Mouse (Mus musculus): ENCODE results near the gene Pde10a. TPM values are rescaled to one million over a fixed set of nuclear protein-coding genes. Genes with fewer than 3 reads are reported as not detected.

Gene Pde10a
- total and polyA plus RNA-seq, 3 experiments: 1.4 to 2.2 (median 1.9) TPM

DNA sequence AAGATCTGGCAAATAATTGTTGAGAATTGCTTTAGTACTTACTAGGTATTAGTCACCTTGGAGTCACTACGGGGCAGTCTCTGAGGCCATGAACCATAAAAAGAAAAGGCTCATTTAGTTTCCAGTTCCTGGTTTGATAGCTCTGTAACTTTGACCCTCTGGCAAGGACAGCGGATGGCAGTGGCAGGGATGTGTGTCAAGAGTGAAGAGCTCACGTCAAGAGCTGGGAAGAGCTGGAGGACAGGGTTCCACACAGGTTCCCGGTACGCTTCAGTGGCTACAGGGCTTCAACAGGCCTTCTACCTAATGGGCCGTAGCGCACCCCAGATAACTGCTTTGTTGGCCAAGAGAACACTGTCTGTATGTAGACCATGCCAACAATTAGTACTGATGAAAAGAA, 374.0 kb downstream of the Pde10a start:
- no peaks in the 10 kb centered on the region for H3K79me2 ChIP-seq (replicated peaks; ENCODE audit: control insufficient read depth, insufficient read depth, low read length)
- H3K9ac ChIP-seq (ENCODE audit: low read depth, low read length): no peak overlapping the region
- peak in 1 of 2 experiments; percentile 13 for DNase-seq
- WGBS: 77% methylated on average over 7 of the region's 7 CpGs
- TF ChIP-seq POLR2A (IDR thresholded peaks at IDR 0.05; ENCODE audit: insufficient read depth, low read depth, low read length): no peak
- TF ChIP-seq EP300 (IDR thresholded peaks at IDR 0.05; ENCODE audit: insufficient read depth, low read depth, low read length): no peak
- TF ChIP-seq CTCF (IDR thresholded peaks at IDR 0.05): no peak
- intact Hi-C loops (cut with DNase I): no loop called here
- peaks cover 1% of the 10 kb centered on the region; the same call in 1 of the 2 replicates for H3K4me1 ChIP-seq (ENCODE audit: control insufficient read depth, insufficient read depth, low read length)
- H3K27ac ChIP-seq: no peak overlapping the region
- no peak overlapping the region for H3K4me3 ChIP-seq
- no peaks in the 10 kb centered on the region for H3K36me3 ChIP-seq (ENCODE audit: control insufficient read depth, insufficient read depth, low read length)
- no peaks in the 10 kb centered on the region for H3K27me3 ChIP-seq (ENCODE audit: control insufficient read depth, insufficient read depth, low read length)

DNA sequence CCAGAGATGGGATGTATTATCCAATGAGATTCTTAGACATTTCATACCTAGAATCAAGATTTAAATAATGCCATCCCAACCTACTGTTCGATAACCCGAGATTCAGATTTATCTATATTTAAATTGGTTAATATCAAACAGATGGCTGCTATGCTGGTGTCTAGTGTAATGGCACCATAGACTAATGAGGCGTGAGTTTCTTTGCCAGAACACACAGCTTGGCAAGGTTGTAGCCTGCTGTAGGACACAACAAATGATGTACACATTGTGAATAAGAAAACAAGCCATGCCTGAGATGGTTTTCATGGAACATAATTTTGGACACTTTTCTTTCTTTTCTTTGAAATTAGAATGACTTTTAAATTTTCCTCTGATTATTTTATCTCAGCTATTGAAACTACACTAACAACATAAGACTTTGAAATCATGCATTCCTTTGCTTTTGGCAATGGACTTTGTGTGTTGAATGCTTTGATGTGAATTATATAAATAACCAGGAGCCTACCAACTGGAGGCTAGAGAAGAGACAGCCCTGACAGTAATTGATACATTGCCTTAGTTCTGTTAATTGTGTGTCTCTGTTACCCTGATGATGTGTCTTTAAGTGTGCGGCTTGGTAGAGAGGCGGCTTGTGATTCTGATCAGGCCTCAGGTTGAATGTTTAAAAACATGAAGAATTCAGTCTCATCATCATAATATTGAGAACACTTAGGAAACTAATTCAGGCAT, 378.5 kb downstream of the Pde10a start:
- TF ChIP-seq CTCF (IDR thresholded peaks at IDR 0.05): no peak
- no peak for TF ChIP-seq POLR2A (IDR thresholded peaks at IDR 0.05; ENCODE audit: insufficient read depth, low read depth, low read length)
- TF ChIP-seq EP300 (IDR thresholded peaks at IDR 0.05; ENCODE audit: insufficient read depth, low read depth, low read length): no peak
- H3K27me3 ChIP-seq (ENCODE audit: control insufficient read depth, insufficient read depth, low read length): no peaks in the 10 kb centered on the region

DNA sequence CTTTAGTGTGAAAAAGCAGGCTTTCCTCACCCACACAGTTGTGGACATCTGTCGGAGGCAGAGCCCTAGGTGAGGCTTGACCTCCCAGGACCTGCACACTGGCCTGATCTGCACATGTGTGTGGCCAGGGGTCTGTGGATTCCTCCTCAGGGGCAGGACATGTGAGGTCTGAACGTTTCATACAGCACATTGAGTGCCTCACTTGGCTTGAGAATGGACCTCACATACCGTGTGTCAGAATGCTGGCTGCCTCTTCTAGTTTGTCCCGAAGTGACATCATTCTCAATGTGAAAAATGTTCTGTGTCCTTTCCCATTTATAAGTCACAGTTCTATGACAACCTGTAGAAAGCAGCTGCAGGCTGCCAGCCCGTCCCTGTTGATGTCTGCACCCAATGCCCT, 385.4 kb downstream of the Pde10a start:
- intact Hi-C loops (cut with DNase I): no loop called here
- Histone ChIP-seq H3K4me3 (no peak overlapping the region), H3K27ac (no peak overlapping the region), H3K36me3 (ENCODE audit: control insufficient read depth, insufficient read depth, low read length) (peaks cover 5% of the 10 kb centered on the region), H3K79me2 (replicated peaks; ENCODE audit: control insufficient read depth, insufficient read depth, low read length) (no peaks in the 10 kb centered on the region; the same call in 1 of the 2 replicates), H3K4me1 (ENCODE audit: control insufficient read depth, insufficient read depth, low read length) (peaks cover 9% of the 10 kb centered on the region; the same call in 1 of the 2 replicates), H3K27me3 (ENCODE audit: control insufficient read depth, insufficient read depth, low read length) (no peaks in the 10 kb centered on the region), H3K9ac (ENCODE audit: low read depth, low read length) (no peak overlapping the region)
- WGBS: 54% methylated on average over 5 of the region's 5 CpGs
- DNase-seq: peak in 1 of 2 experiments; percentile 10
- TF ChIP-seq EP300 (IDR thresholded peaks at IDR 0.05; ENCODE audit: insufficient read depth, low read depth, low read length): no peak

More for the DNA sequence above, 378.5 kb downstream of the Pde10a start:
- H3K36me3 ChIP-seq (ENCODE audit: control insufficient read depth, insufficient read depth, low read length): peaks cover 5% of the 10 kb centered on the region
- H3K79me2 ChIP-seq (replicated peaks; ENCODE audit: control insufficient read depth, insufficient read depth, low read length): no peaks in the 10 kb centered on the region
- no peak overlapping the region for H3K27ac ChIP-seq
- DNase-seq: no peak
- no peak overlapping the region for H3K9ac ChIP-seq (ENCODE audit: low read depth, low read length)
- 95% methylated on average over 5 of the region's 5 CpGs for WGBS
- no peak overlapping the region for H3K4me3 ChIP-seq
- peaks cover 8% of the 10 kb centered on the region; the same call in 1 of the 2 replicates for H3K4me1 ChIP-seq (ENCODE audit: control insufficient read depth, insufficient read depth, low read length)
- intact Hi-C loops (cut with DNase I): no loop called here

DNA sequence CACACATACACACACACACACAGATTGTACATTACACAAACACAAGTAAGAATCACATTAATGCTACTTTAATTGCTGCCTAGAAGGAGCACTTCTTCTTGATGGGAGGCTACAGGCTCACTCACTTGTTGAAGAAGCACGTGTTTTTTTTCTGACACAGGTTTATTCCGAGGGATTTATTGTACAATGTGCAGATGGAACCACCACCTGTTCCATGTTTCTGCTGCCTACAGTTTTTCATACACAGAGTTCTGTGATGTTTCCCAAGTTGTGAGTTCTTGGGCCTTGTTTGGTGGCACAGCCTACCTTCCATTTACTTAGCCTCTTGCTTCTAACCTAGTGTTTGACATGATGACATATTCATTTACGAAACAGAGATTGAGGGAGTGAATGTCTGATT, 387.8 kb downstream of the Pde10a start:
- H3K4me3 ChIP-seq: no peak overlapping the region

DNA sequence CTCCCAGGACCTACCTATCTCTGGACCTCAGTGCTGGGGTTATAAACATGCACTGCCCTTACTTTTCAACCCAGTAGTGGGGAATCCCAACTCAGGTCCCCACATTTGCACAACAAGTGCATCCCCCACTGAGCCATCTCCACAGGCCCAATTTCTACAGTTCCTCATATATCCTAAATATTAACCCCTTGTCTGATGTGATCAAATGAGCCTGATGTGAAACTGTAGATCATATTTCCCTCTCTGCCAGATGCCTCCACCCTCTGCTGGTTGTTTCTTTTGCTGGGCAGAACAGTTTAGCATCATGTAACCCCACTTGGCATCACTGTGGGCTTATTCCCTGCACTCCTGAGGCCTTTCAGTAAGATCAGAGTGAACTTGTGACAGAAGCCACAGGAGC, 390.5 kb downstream of the Pde10a start:
- DNase-seq: no peak
- H3K9ac ChIP-seq (ENCODE audit: low read depth, low read length): no peak overlapping the region
- intact Hi-C loops (cut with DNase I): no loop called here

More for the DNA sequence above, 387.8 kb downstream of the Pde10a start:
- no peak for TF ChIP-seq EP300 (IDR thresholded peaks at IDR 0.05; ENCODE audit: insufficient read depth, low read depth, low read length)
- no peak for TF ChIP-seq CTCF (IDR thresholded peaks at IDR 0.05)
- TF ChIP-seq POLR2A (IDR thresholded peaks at IDR 0.05; ENCODE audit: insufficient read depth, low read depth, low read length): no peak
- 95% methylated on average over 3 of the region's 3 CpGs for WGBS
- H3K27ac ChIP-seq: no peak overlapping the region
- H3K4me1 ChIP-seq (ENCODE audit: control insufficient read depth, insufficient read depth, low read length): peaks cover 2% of the 10 kb centered on the region; the same call in 1 of the 2 replicates
- 0 out of 2 replicates have a peak, but pooled peaks cover under 1% of the 10 kb centered on the region for H3K36me3 ChIP-seq (ENCODE audit: control insufficient read depth, insufficient read depth, low read length)
- H3K9ac ChIP-seq (ENCODE audit: low read depth, low read length): no peak overlapping the region
- no peaks in the 10 kb centered on the region for H3K27me3 ChIP-seq (ENCODE audit: control insufficient read depth, insufficient read depth, low read length)
- no peak for DNase-seq
- H3K79me2 ChIP-seq (replicated peaks; ENCODE audit: control insufficient read depth, insufficient read depth, low read length): no peaks in the 10 kb centered on the region; the same call in 1 of the 2 replicates
- intact Hi-C loops (cut with DNase I): no loop called here

DNA sequence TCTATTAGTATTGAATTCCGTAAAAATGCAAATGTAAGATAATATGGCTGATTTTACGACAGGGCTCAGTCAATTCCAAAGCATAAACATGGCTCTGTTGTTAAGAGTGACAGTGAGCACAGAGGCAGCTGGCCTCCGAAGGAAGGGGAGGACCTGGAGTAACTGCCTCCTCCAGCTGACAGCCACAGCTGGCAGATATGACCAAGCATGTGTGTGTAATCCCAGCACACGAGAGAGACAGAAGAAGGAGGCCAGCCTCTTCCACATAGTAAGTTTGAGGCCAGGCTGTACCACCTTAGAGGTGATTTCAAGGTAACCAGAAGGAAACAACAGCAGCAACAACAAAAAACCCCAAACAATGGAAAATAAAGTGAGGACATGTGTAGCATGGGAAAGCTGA, 397.9 kb downstream of the Pde10a start:
- no peaks in the 10 kb centered on the region for H3K36me3 ChIP-seq (ENCODE audit: control insufficient read depth, insufficient read depth, low read length)
- no peaks in the 10 kb centered on the region for H3K27me3 ChIP-seq (ENCODE audit: control insufficient read depth, insufficient read depth, low read length)
- H3K79me2 ChIP-seq (replicated peaks; ENCODE audit: control insufficient read depth, insufficient read depth, low read length): no peaks in the 10 kb centered on the region
- 54% methylated on average over 4 of the region's 4 CpGs for WGBS
- H3K4me3 ChIP-seq: no peak overlapping the region
- H3K4me1 ChIP-seq (ENCODE audit: control insufficient read depth, insufficient read depth, low read length): no peaks in the 10 kb centered on the region
- DNase-seq: no peak
- intact Hi-C loops (cut with DNase I): no loop called here
- H3K9ac ChIP-seq (ENCODE audit: low read depth, low read length): no peak overlapping the region
- no peak overlapping the region for H3K27ac ChIP-seq
- no peak for TF ChIP-seq POLR2A (IDR thresholded peaks at IDR 0.05; ENCODE audit: insufficient read depth, low read depth, low read length)
- no peak for TF ChIP-seq CTCF (IDR thresholded peaks at IDR 0.05)
- TF ChIP-seq EP300 (IDR thresholded peaks at IDR 0.05; ENCODE audit: insufficient read depth, low read depth, low read length): no peak

More for the DNA sequence above, 390.5 kb downstream of the Pde10a start:
- TF ChIP-seq EP300 (IDR thresholded peaks at IDR 0.05; ENCODE audit: insufficient read depth, low read depth, low read length): no peak
- no peak for TF ChIP-seq POLR2A (IDR thresholded peaks at IDR 0.05; ENCODE audit: insufficient read depth, low read depth, low read length)
- no peak for TF ChIP-seq CTCF (IDR thresholded peaks at IDR 0.05)
- H3K4me1 ChIP-seq (ENCODE audit: control insufficient read depth, insufficient read depth, low read length): no peaks in the 10 kb centered on the region
- H3K79me2 ChIP-seq (replicated peaks; ENCODE audit: control insufficient read depth, insufficient read depth, low read length): no peaks in the 10 kb centered on the region; the same call in 1 of the 2 replicates
- H3K4me3 ChIP-seq: no peak overlapping the region
- H3K36me3 ChIP-seq (ENCODE audit: control insufficient read depth, insufficient read depth, low read length): no peaks in the 10 kb centered on the region
- H3K27me3 ChIP-seq (ENCODE audit: control insufficient read depth, insufficient read depth, low read length): no peaks in the 10 kb centered on the region
- H3K27ac ChIP-seq: no peak overlapping the region
